ENCODE assay signal across 13 mouse cellular contexts in genomic region chr11:51841149-51841548, GRCm38 (mm10). TPM values are rescaled to one million over a fixed set of nuclear protein-coding genes. Genes with fewer than 3 reads are reported as not detected.
DNase-seq lines count a peak whose midpoint lies in the region; ATAC-seq and TF ChIP-seq lines count a peak whose summit lies in the region.
"Had no signal": no experiment of that assay in that cellular context is flagged by ENCODE, and none has a peak within 500 bp of the region (broad histone marks: within the 10 kb centered on the region; RNA-seq: fewer than 3 reads in every experiment).

No protein-coding gene starts in this region.

- DNase-seq in heart, adult 11 months, result peak; percentile 94
- DNase-seq in heart, embryonic 10.5 days (ENCODE audit: low spot score), result no peak
- DNase-seq in MN1 (ENCODE audit: low spot score), result peak; percentile 44
- DNase-seq in gastrocnemius, postnatal 14 days, result peak; percentile 54
- DNase-seq in liver, embryonic 14.5 days (ENCODE audit: low read depth in 3 of 3, low spot score in 3 of 3), result peak in 1 of 3 experiments; percentile 43
- DNase-seq in cerebellum, adult 11-12 months, result no peak
- no peak for DNase-seq in urinary bladder, adult 2 months (ENCODE audit: low spot score)
- no peak for DNase-seq in urinary bladder, adult 18-20 months (ENCODE audit: low spot score in 2 of 2)
- DNase-seq: cerebellum, postnatal 36 days; thymus, adult 2 months had no signal

- no peak for TF ChIP-seq CTCF in liver, embryonic 14.5 days (IDR thresholded peaks at IDR 0.05; ENCODE audit: low read depth)

- H3K36me3 ChIP-seq in heart, embryonic 10.5 days, result no peaks in the 10 kb centered on the region
- no peaks in the 10 kb centered on the region for H3K36me3 ChIP-seq in liver, embryonic 14.5 days (replicated peaks; ENCODE audit: control insufficient read depth, insufficient read depth, low read depth)
- H3K36me3 ChIP-seq: hindbrain, embryonic 12.5 days; limb, embryonic 12.5 days had no signal

- H3K9me3 ChIP-seq in heart, embryonic 10.5 days, result no peaks in the 10 kb centered on the region
- no peaks in the 10 kb centered on the region for H3K9me3 ChIP-seq in liver, embryonic 14.5 days (ENCODE audit: control insufficient read depth, low read length)
- H3K9me3 ChIP-seq: G1E; hindbrain, embryonic 12.5 days; limb, embryonic 12.5 days had no signal

- TF ChIP-seq EP300 in liver, embryonic 14.5 days (IDR thresholded peaks at IDR 0.05; ENCODE audit: low read depth), result no peak

- H3K27me3 ChIP-seq in heart, embryonic 10.5 days (ENCODE audit: insufficient read depth, poor library complexity, severe bottlenecking), result peaks cover 11% of the 10 kb centered on the region; the same call in 1 of the 2 replicates
- no peaks in the 10 kb centered on the region for H3K27me3 ChIP-seq in liver, embryonic 14.5 days (ENCODE audit: control insufficient read depth, insufficient read depth, low read length)
- H3K27me3 ChIP-seq: hindbrain, embryonic 12.5 days; limb, embryonic 12.5 days had no signal

- peak overlapping the region; percentile 80 for H3K4me2 ChIP-seq in liver, embryonic 14.5 days (ENCODE audit: low read depth)
- H3K4me2 ChIP-seq: hindbrain, embryonic 12.5 days; limb, embryonic 12.5 days had no signal

- intact Hi-C loops in gastrocnemius, postnatal 14 days (cut with DNase I; ENCODE audit: low total_unique reads), result no loop called here

- H3K4me1 ChIP-seq in heart, embryonic 10.5 days, result peaks cover 15% of the 10 kb centered on the region
- peaks cover 30 to 45% of the 10 kb centered on the region in 2 experiments for H3K4me1 ChIP-seq in liver, embryonic 14.5 days (replicated peaks; ENCODE audit: control insufficient read depth in 2 of 2, insufficient read depth in 2 of 2, low read length in 1 of 2)
- H3K4me1 ChIP-seq: limb, embryonic 12.5 days had no signal

- H3K4me3 ChIP-seq in heart, embryonic 10.5 days, result no peak overlapping the region
- H3K4me3 ChIP-seq in liver, embryonic 14.5 days (ENCODE audit: insufficient read depth in 1 of 2, low read depth in 2 of 2, low read length in 2 of 2), result peak overlapping the region; percentile 28 to 39; a peak in 2 of 4 replicates
- H3K4me3 ChIP-seq: hindbrain, embryonic 12.5 days; limb, embryonic 12.5 days had no signal

- 67% methylated on average over 9 of the region's 9 CpGs for WGBS in heart, embryonic 10.5 days
- WGBS in liver, embryonic 14.5 days (ENCODE audit: insufficient replicate concordance), result 46% methylated on average over 9 of the region's 9 CpGs

- peak; percentile 66; the same call in 1 of the 2 replicates for ATAC-seq in liver, embryonic 14.5 days (ENCODE audit: insufficient read depth)

- H3K27ac ChIP-seq in heart, embryonic 10.5 days, result no peak overlapping the region
- H3K27ac ChIP-seq in liver, embryonic 14.5 days, result peak overlapping the region; percentile 96
- H3K27ac ChIP-seq: hindbrain, embryonic 12.5 days; limb, embryonic 12.5 days had no signal

- H3K9ac ChIP-seq in liver, embryonic 14.5 days (replicated peaks), result peak overlapping the region; percentile 73
- H3K9ac ChIP-seq: hindbrain, embryonic 12.5 days; limb, embryonic 12.5 days had no signal

RNA-seq across cellular contexts. Expression of gene Jade2, which starts 16.3 kb away (rescaled TPM):
- 0.73 and 0.82 TPM in 2 replicates for polyA plus RNA-seq in heart, embryonic 10.5 days (2016; fragmentation: Nextera tagmentation; extraction: Ambion mirVana)
- 1 to 10 TPM; 2.0 to 5.0 TPM for total RNA-seq in gastrocnemius, postnatal 14 days (2021)
- polyA plus RNA-seq in liver, embryonic 14.5 days (2012; rRNA removed), result 0.63 and 0.77 TPM in 2 replicates
- polyA plus RNA-seq in liver, embryonic 14.5 days (2014; fragmentation: Nextera tagmentation; extraction: Ambion mirVana), result 0.42 and 0.46 TPM in 2 replicates
- 10.6 and 16.1 TPM in 2 replicates for polyA plus RNA-seq in urinary bladder, adult 2 months (2012; rRNA removed)

Comparison
In these comparisons a context has a peak if more than half of its experiments do, and no peak if none do; other contexts are left out.
1. DNase-seq: peak in heart, adult 11 months (single experiment), MN1 (single experiment) and gastrocnemius, postnatal 14 days (single experiment); none in heart, embryonic 10.5 days (single experiment), cerebellum, adult 11-12 months (single experiment), urinary bladder, adult 2 months (single experiment) and urinary bladder, adult 18-20 months (0 of 2).